Mouse (Mus musculus) urinary bladder, postnatal 14 days (tissue): ENCODE measurements around the gene Tmcc3.

Source experiments
- DNase-seq: peaks from one replicate; pipeline ENCODE4 v3.0.0; 2021; ENCODE audit warnings: low spot score

Gene Tmcc3

DNA sequence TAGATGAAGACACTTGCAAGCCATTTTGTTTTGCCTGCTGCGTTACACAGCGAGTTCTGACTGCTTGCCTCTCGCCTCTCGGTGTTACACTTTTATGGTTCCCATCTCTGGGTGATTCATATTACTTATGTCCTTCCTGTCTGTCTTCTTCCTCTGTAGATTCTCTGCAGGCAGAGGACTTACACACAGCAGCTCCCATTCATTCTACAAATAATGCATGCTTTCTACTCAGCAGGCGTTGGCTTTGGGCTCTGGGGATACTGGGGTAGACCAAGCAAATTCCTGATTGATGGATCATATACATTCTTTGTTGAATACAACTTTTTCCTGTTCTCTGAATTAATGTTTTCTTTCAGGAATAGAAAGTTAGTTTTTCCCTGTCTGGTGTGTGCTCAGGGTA lies 161.8 kb downstream of the Tmcc3 start:
- no peak for DNase-seq

DNA sequence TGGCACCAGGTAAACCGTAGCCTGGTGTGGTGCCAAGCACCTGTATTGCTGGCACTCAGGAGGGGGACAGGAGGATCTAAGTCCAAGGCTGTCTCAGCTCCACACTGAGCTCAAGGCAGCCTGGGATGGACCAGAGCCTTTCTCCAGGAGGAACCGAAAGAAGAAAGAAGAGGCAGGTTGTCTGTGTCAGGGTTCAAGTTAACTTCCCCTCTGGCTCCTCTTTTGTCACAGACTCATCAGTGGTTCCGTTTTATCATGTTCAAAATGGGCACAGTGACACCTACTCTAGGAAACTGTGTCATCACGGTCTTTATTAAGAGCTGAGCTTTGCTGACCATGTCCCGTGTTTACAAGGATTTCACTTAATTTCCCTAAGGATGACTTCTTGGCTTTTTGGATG lies 162.4 kb downstream of the Tmcc3 start:
- DNase-seq, result no peak

DNA sequence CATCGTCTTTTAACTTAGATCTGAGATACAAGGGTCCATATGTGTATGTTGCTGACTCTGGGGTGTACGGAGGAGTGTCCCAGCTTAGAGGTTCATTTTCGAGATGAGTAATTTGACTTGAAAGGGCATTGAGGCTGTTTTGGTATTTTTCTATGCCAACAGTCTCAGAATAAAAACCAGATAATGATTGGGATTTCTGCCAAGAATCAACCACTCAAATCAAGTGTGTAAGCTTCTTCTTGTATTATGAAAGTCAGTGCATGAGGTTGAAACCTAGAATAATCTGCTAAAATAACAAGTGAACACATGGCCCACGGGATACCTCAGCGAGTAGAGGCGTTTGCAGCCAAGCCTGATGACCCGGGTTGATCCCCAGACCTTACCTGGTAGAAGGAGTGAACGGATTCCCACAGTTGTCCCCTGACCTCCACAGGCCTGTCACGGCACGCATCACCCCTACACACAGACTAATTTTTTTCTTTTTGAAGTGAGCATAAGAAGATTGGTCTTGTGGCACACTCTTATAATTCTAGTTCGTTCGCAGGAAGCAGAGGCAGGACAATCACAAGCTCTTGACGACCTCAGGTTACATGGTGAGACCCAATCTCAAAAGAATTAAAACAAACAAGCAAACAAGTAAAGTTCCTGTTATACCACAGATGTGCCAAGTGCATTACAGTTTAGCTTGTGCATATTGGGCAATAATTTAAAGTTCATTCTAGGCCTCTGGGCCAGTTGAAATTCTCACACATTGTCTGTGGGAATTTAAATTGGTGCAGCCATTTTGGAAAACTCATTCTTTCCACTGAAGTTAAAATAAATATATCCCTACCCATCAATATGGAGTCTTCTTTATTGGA lies 165.8 kb downstream of the Tmcc3 start:
- no peak for DNase-seq

DNA sequence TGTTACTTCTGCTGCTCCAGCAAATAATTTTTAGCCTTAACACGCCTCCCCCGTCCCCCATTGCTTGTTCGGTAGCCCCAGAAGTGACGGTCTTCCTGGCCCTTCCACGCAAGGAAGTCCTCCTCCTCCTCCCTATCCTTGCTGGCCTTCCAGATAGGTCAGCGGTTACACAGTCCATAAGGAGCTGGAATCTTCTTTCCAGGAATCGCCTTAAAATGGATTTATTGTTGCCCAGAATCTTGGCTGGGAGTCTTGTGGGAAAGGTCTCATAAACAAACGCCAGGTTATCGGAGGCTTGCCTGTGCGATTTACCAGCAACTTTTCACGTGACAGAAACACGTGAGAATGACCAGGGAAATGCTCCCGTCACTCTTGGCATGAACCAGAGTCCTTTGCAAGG lies 167.9 kb downstream of the Tmcc3 start:
- DNase-seq, result peak; percentile 18

DNA sequence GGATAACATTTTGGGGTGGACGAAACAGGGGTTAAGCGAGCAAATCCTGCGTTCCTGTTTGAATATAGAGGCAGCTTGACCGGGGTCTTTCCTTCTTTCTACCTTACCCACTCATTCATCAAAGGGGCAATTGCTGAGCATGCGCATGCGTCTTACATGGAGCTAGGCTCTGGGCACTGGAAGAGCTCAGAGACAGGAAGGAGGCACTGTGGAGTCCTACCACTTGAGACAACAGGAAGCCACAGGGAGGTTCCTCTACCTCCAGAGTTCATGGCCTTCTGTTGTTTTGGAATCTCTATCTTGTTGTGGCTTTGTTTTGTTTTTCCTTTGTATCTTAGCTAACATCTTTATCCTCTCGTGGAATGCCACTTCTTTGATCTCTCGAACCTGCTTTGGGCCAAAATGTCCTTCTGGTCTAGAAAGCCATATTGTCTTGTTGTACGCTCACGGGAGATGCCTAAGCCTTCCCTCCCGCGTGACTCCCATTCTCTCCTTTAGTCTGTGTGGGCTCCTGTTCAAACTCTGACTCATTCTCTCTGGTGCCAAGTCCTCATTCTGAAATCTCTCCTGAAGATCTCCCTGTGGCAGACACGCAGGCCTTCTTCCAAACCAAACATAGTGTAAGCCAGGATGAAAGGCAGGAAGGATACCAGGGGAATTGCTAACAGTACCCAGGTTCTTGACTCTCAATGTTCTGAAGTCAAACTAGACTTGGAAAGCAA lies 168.8 kb downstream of the Tmcc3 start:
- peak; percentile 79 for DNase-seq

DNA sequence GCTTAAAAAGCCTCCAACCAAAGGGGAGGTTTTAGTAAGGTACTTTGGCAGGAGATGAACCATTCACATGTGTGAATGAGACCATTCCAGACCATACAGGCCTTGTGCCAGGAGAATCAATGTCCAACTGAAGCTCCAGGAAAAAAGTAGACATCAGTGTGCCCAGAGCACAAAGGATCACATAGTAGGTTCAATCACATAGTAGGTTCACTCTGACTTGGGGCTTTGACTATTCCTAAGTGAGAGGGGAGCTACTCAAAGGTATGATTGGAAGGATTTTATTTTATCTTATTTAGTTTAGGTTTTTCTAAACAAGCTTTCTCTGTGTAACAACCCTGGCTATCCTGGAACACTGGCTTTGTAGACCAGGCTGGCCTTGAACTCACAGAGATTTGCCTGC lies 169.9 kb downstream of the Tmcc3 start:
- DNase-seq, result no peak

DNA sequence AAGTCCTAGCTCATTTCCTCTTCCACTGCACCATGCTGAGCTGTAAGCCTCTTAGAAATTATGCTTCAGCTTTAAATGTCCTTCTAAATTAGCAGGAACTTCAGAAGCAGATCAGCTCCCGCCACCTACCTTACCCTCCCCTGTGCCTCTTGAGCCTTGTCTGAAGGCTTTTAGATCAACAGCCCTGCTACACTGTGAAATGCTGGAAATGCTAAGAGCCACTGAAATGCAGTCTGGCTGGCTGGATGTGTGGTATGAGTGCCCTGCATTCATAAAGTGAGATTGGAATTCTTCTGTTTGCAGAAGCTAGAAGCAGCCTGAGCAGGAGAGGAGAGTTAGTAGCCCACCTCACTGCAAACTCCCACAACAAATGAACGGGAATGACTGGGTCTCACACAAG lies 174.4 kb downstream of the Tmcc3 start:
- no peak for DNase-seq

DNA sequence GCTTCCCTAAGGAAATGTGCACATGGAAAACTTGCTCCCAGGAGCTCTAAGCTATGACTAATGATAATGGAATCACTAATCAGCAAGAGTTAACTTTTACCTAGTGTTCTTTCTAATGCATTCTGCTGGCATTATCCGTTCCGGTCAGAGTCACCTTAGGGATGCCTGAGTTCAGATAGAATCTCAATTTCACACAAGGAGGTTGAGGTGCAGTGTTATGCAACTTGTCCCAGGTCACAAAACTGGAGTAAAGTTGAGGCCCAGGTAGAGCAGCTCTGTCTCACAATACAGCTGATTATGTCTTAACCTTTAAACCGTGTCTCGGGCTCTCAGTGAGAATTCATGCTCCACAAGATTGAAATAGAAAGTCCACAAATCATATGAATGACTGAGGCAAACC lies 177.8 kb downstream of the Tmcc3 start:
- no peak for DNase-seq

DNA sequence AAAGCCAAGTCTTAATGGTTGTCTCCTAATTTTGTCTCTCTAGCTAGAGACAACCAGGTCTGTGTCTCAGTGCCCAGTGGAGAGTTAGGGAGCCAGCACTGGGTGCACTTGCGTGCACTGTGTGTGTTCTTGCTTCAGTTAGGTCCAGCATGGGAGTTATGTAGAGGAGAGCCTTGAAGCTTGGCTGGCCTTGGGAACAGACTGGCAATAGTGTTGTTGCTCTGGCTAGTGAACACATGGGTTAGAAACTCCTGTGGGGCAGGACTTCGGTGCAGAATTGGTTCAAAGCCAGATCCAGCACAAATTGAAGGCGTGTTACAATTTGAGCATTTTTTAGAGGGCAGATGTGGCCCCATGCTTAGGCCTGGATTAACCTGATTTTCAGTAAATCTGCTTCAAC lies 179.3 kb downstream of the Tmcc3 start:
- no peak for DNase-seq

DNA sequence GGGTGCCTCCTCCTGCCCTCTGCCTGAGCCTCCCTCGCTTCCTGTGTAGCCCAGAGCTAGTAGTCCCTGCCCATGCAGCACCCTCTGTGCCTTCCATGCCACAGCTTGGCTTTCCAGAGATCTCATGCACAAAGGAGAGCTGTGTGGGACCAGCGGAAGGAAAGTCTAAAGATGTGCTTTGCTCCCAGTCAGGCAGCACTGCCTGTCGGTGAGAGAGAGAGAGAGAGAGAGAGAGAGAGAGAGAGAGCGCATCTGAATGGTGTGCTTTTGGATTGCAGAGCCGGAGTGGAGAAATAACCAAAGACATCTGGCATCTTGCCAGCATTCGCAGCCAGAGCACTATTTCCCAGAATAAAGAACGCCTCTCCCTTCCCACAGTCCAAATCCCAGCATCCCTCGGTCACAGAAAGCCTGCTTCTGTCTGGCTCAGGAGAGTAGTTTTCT lies 182.7 kb downstream of the Tmcc3 start:
- peak; percentile 42 for DNase-seq

DNA sequence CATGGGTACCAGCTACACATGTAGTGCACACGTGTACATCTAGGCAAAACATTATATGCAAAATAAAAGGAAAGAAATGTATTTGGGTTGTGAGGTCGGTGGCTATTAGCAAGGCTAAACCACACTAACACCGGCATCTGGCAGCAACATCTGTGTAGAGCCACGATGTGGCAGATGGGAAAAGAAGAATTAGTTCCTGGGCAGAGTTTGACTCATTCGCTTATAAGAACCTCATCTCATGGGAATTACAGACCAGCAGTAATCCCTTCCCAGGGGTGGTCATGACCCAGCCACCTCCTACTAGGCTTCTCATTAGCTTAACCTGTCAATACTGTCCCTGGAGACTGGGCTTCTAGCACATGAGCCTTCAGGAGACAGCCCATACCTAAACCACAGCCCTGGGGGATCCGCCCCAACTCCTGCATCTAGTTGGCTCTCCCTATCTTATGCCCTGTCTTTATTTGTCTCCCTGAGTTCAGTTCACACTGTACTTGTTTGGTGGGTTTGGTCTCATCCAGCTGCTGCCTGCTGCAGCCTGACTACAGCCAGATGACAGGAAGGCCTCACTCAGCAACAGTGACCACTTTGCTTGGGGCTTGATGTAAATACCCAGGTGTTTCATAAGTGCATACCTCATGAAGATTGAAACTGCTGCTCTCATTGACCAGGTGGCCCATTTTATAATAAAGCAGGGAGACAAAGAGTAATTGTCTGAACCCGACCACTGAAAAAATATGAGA lies 183.9 kb downstream of the Tmcc3 start:
- DNase-seq, result no peak

DNA sequence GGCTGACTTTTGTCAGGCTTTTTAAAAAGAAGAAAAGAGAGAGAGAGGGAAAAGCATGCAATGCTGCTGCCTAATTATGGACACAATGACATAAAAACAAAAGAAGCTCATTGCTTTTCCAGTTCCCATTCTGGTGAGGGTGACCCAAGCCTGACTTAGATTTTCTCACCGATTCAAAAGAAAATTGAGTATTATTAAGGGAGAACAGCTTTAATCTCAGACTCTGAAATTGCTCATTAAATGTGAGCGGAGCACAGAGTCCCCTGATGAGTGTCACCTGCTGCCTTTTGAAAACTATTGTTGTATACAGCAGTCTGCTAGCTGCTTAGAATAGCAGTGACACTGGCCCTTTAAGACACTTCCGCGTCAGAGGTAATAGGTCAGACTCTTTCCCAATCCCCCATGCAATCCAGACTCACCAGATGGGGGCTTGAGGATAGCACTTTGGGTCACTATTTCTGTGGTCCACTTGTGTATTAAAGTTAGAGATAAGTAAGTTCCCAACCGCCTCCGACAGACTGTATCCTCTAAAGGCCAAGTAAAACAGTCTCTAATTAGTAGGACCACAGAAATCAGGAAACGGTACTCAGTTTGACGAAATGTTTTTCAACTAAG lies 185.2 kb downstream of the Tmcc3 start:
- DNase-seq, result no peak

DNA sequence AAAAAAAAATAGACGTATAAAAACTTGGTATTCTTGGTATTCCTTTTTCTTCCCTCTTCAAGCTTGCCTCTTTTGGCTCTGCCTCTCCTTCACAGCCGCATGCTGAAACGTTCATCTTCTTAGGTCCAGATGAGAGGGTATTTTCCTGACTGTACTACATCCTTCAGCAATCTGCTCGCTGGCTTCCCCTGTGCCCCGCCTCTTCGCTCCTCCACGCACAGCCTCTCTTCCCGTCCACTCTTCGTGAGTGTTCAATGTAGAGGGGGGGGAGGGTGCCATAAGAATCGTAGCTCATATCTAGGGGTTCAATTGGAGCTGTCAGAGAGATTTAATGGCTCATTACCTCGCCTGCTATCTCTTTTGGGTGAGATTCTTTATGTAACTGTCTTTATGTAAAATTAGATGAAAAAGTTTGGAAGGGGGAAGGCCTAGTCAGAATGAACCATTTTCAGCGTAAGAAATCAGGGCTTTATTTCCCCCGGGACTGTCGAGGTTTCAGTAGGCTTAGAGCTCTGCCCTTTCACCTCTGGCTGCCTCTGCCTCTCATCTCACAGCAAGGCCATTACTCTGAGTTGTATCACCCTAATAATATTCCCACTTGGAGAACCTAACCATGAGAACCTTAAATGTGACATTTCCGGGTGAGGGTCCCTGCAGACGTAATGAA lies 188.6 kb downstream of the Tmcc3 start:
- no peak for DNase-seq

DNA sequence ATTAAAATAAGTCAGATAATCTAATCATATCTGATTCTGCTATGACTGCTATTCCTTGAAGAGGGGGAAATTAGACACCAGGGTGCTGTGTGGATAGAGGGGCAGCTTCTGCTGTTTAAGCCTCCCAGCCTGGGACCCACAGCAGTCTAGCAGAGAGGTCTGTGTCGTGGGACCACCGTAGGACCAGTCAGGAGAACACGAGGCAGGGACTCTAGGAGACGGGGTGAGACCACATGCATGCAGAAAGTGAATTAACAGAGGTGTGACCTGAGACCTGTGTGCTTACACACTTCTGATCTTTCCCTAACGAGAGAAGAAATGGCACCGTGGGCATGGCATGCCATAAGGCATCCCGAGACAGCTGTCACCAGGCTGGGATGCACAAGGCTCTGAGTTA lies 189.1 kb downstream of the Tmcc3 start:
- DNase-seq, result no peak

DNA sequence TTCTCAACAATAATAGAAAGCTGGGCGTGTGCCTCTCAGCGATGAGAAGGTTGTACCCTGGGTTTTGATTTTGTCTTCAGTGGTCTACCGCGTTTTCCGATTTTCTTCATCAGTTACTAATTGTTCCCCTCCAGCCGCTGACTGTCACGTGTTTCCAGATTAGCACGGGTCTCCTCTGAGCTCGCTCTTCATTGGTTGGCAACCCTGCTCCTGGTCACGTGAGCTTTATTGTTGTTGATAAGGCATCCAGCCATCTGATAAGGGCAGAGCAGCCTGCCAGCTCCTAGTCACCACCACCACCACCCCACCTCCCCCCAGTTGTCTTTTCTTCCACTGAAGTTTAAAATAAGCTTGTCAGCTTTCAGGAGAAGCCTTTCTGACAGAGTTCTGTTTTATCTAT lies 190.0 kb downstream of the Tmcc3 start:
- DNase-seq, result no peak

DNA sequence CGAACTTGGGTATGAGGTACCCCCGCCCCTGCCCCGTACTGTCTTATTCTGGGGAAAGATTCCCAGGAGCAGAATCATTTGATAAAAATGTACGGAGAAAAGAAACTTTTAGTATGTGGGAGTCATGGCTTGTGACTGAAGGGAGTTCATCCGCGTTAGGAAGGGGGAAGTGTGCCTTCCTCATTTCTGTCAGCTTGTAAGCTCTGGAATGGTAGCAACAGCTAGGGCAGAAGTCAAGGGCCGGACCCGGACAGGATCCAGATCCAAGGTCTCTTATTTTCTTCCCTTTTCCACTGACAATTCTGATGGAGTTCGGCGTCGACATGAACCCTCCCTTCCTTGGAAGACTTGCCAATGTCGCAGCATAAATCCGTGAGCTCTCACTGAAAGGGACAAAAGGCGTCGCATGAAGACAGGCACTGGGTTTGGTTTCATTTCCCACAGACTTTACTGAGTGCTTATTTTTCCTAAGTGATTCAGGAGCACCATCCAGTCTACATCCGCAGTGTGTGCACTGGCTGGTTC lies 193.6 kb downstream of the Tmcc3 start:
- DNase-seq, result no peak

DNA sequence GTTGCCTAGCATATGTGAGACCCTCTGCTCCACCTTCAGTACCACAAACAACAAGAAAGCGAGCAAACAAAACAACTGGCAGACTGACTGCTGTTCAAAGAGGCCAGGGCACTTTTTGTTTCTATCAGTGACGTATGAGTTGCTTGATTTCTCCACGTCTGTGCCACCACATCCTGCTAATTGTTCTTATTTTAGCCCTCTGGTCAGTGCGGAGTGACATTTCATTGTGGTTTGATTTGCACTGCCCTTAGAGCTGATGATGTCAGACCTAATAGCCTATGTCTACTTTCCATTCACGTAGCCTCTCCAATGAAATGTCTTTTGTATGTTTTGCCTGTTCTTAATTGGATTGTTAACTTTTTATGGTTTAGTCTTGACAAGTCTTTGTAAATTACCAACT lies 197.1 kb downstream of the Tmcc3 start:
- no peak for DNase-seq

DNA sequence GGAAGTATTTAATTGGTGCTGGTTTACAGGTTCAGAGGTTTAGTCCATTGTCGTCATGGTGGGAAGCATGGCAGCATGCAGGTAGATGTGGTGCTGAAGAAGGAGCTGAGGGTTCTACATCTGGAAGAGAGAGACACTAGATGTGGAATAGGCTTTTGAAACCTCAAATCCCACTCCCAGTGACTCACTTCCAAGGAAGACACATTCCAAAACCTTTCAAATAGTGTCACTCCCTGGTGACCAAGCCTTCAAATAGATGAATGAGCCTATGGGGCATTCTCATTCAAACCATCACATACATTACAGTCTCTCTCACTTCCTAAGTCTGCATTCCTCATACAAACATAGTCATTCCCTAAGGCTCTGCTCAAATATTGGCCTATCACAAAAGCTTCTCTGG lies 201.0 kb downstream of the Tmcc3 start:
- no peak for DNase-seq

DNA sequence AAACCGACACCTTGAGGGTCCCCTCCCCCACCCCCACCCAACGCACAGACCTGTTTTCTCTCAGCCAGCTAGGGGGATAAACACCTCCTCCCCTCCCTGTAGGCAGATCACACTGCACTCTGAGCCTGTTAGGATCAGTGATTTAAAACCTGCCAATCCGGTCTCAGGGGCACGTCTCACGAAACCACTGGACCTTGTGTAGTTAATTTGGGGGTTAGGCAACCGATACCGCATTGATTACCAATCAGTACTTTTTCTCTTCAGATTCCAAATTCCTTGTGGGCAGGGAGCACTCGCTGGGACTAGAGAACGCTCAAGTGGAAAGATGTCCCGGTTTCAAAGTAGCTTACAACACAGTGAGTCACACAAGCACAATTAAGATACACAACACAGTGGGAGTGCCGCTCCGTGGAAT lies 202.3 kb downstream of the Tmcc3 start:
- DNase-seq, result peak; percentile 27

DNA sequence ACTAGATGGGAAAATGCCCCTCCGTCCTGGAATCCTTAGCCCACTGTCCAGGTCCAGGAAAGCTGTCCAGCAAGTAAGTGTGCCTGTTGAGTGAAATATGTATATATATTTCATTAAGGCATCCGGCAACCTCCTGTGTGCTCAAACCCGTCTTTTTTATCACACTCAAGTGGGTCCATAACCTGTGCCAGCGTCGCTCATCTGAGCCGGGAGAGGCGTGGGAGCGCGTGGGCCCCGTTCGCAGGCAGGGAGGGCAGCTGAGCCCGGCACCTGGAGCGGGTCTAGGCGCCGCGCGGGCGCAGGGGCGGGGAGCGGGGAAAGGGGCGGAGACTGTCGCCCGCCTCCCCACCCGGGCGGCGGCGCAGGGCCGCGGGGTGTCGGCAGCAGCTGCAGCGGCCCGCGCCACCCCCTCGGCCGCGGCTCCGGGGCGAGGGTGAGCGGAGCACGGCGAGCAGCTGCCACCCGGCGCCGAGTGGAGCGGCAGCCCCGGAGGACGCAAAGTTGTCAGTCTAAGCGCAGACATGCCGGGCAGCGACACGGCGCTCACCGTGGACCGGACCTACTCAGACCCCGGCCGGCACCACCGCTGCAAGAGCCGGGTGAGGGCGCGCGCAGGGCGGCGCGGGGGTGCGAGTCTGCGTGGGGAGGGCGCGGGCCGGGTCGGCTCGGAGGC lies 202.9 kb downstream of the Tmcc3 start:
- DNase-seq, result peak; percentile 77

DNA sequence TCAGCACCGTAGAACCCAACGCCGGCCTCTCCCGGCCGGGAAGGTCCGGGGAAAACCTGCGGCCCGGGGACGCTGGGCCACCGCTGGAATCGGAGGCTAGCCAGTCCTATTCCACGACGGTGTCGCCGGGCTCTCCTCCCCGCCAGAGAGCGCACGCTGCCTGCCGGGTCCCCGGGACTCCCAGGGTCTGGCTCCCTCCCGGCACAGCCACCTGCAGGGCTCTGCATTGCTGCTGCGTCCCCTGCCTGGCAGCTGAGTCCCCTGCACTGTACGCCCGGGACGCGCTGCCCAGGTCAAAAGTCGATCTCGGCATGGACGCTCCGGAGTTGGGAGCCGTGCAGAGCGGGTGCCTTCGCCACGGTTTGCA lies 203.4 kb downstream of the Tmcc3 start:
- DNase-seq, result peak; percentile 76
